Mouse (Mus musculus) stomach, postnatal 0 days (tissue): ENCODE data around the gene Wnt4.

Source experiments
- CTCF ChIP-seq: IDR thresholded peaks from 2 replicates; pipeline ENCODE4 v1.5.1; 2016; ENCODE audit warnings: antibody characterized with exemption, low read depth, mild to moderate bottlenecking, moderate library complexity
- EP300 ChIP-seq: optimal IDR thresholded peaks from 2 replicates; pipeline ENCODE3; 2016; ENCODE audit warnings: antibody characterized with exemption

DNA sequence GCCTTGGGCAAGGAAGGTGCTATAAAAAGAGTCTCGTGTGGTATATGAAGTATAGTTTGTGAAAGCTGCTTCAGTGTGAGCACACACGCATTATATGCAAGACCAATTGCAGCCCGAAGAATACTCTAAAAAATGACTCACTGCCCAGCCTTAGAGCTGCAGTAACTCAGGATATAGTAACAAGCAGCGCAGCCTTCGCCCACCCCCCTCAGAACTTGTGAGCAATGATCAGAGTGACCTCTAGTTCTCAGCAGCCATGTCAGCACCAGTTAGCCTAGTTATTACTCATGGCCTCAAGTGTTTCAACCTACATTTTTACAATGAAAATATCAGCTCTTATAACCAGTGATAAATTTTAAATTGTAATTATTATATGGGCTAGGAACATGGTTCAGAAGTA is 59.2 kb downstream of the Wnt4 start:
- TF ChIP-seq CTCF: no peak
- no peak for TF ChIP-seq EP300
